ENCODE assay signal across 9 mouse cellular contexts in the genomic region with DNA sequence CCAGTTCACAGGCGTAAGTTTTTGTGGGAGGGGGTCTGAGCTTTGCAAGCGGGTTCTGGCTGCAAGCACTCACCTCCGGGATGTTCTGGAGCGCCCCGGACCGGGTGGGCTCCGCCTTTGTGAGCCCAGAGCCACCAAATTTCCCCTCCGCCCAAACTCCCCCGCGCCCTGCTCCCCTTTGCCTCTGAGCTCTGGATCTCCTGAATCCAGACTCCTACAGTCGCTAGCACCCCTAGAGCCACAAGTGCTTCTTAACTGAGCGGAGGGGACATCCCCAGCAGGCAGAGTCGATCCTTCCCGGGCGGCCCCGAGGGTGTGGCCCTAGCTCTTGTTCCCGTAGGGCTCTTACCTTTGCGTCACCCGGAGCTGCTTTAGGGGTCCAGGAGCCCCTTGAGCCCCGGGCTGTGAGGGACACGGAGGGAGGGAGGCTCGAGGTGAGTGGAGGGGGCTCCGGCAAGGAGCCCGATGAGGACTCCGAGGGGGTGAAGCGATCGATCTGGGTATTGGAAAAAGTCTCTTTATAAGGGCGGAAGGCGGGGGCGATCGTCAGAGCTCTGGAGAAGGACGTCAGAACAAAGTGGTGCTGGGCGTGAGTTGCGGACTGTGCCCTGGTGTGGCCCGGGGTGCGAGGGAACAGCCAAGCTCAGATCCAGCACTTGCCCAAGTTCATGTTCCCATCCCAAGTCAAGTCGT. TPM values are rescaled to one million over a fixed set of nuclear protein-coding genes. Genes with fewer than 3 reads are reported as not detected.
DNase-seq lines count a peak whose midpoint lies in the region; ATAC-seq and TF ChIP-seq lines count a peak whose summit lies in the region.
"Had no signal": no experiment of that assay in that cellular context is flagged by ENCODE, and none has a peak within 500 bp of the region (broad histone marks: within the 10 kb centered on the region; RNA-seq: fewer than 3 reads in every experiment).

No protein-coding gene starts in this region.

- 3% methylated on average over 37 of the region's 37 CpGs for WGBS in forebrain, embryonic 16.5 days
- WGBS in midbrain, embryonic 10.5 days = 2% methylated on average over 37 of the region's 37 CpGs

- H3K27me3 ChIP-seq in forebrain, embryonic 16.5 days (replicated peaks; ENCODE audit: control insufficient read depth, insufficient read depth, low read length) = no peaks in the 10 kb centered on the region
- H3K27me3 ChIP-seq in midbrain, embryonic 10.5 days (ENCODE audit: low read depth, poor library complexity, severe bottlenecking) = peaks cover 59% of the 10 kb centered on the region

- H3K27ac ChIP-seq in left cerebral cortex, adult 2 months = no peak overlapping the region
- H3K27ac ChIP-seq in forebrain, embryonic 16.5 days (ENCODE audit: low read length) = no peak overlapping the region
- peak overlapping the region; percentile 74 for H3K27ac ChIP-seq in midbrain, embryonic 10.5 days (replicated peaks)

- H3K9me3 ChIP-seq in forebrain, embryonic 16.5 days (ENCODE audit: control insufficient read depth, low read length) = no peaks in the 10 kb centered on the region
- H3K9me3 ChIP-seq in midbrain, embryonic 10.5 days (replicated peaks) = no peaks in the 10 kb centered on the region

- intact Hi-C loops in left cerebral cortex, adult 2 months (cut with DNase I) = no loop called here
- intact Hi-C loops in left cerebral cortex, postnatal 36 days (cut with DNase I) = no loop called here

- H3K4me1 ChIP-seq in forebrain, embryonic 16.5 days (replicated peaks; ENCODE audit: control insufficient read depth, insufficient read depth, low read length) = peaks cover 5% of the 10 kb centered on the region
- H3K4me1 ChIP-seq in midbrain, embryonic 10.5 days = peaks cover 13% of the 10 kb centered on the region
- H3K4me1 ChIP-seq: megakaryocyte, embryonic 14.5 days had no signal

- 0 out of 2 replicates have a peak overlapping the region, but pooled peaks have one; percentile 7 for H3K4me3 ChIP-seq in left cerebral cortex, adult 2 months
- H3K4me3 ChIP-seq in forebrain, embryonic 16.5 days (replicated peaks; ENCODE audit: low read length) = peak overlapping the region; percentile 51
- H3K4me3 ChIP-seq in midbrain, embryonic 10.5 days = peak overlapping the region; percentile 63
- H3K4me3 ChIP-seq: megakaryocyte, embryonic 14.5 days had no signal

- TF ChIP-seq CTCF in left cerebral cortex, adult 2 months (IDR thresholded peaks at IDR 0.05) = no peak

- peak in 1 of 2 experiments; percentile 10 for DNase-seq in left cerebral cortex, adult 2 months (ENCODE audit: extremely low spot score in 1 of 2, low spot score in 2 of 2)
- no peak for DNase-seq in left cerebral cortex, postnatal 36 days (ENCODE audit: low spot score in 2 of 2)
- peak; percentile 41 for DNase-seq in embryo, embryonic 11 days
- peak; percentile 48 for DNase-seq in midbrain, embryonic 10.5 days (ENCODE audit: low spot score)
- no peak for DNase-seq in thymus, postnatal 4 days
- DNase-seq in T-cell, adult 2 months (ENCODE audit: low spot score) = no peak
- DNase-seq in layer of hippocampus, adult 8-10 months (ENCODE audit: low spot score in 2 of 2) = no peak

- H3K36me3 ChIP-seq in forebrain, embryonic 16.5 days (ENCODE audit: control insufficient read depth, insufficient read depth) = no peaks in the 10 kb centered on the region
- no peaks in the 10 kb centered on the region for H3K36me3 ChIP-seq in midbrain, embryonic 10.5 days

- peak overlapping the region; percentile 97 for H3K4me2 ChIP-seq in forebrain, embryonic 16.5 days (ENCODE audit: low read length)

- peak overlapping the region; percentile 59 for H3K9ac ChIP-seq in forebrain, embryonic 16.5 days (replicated peaks; ENCODE audit: low read depth, low read length)

- peak; percentile 79 for ATAC-seq in forebrain, embryonic 16.5 days

RNA-seq across cellular contexts. Expression of a gene that starts 0.5 kb away (rescaled TPM):
- total RNA-seq in left cerebral cortex, adult 2 months (2021) = 1 to 10 TPM; 1.4 to 2.5 TPM
- 1 to 10 TPM; 1.0 to 2.7 TPM for total RNA-seq in left cerebral cortex, postnatal 36 days (2021)
- 0.82 and 1.4 TPM in 2 replicates for polyA plus RNA-seq in forebrain, embryonic 16.5 days (2015; fragmentation: Nextera tagmentation; extraction: Ambion mirVana)
- 1.2 and 1.7 TPM in 2 replicates for polyA plus RNA-seq in midbrain, embryonic 10.5 days (2016; fragmentation: Nextera tagmentation; extraction: Ambion mirVana)
- total RNA-seq in layer of hippocampus, adult 8-10 months (2022) = 1 to 10 TPM in 1 of 4 experiments, under 1 TPM in 3; 0.22 to 1.4 (median 0.29) TPM

Comparison
In these comparisons a context has a peak if more than half of its experiments do, and no peak if none do; other contexts are left out.
1. DNase-seq: peak in embryo, embryonic 11 days (single experiment) and midbrain, embryonic 10.5 days (single experiment); none in left cerebral cortex, postnatal 36 days (0 of 2), thymus, postnatal 4 days (single experiment), T-cell, adult 2 months (single experiment) and layer of hippocampus, adult 8-10 months (0 of 2).
2. H3K4me3 ChIP-seq: peak in every context shown above with its lines; median percentile 63 in midbrain, embryonic 10.5 days; 51 in forebrain, embryonic 16.5 days; 7 in left cerebral cortex, adult 2 months.